Mouse (Mus musculus): ENCODE results near the gene Slit3. TPM values are rescaled to one million over a fixed set of nuclear protein-coding genes. Genes with fewer than 3 reads are reported as not detected.

The Slit3 gene
- total RNA-seq, 2 experiments from 2014 or later, result 56.7 to 60.0 TPM

DNA sequence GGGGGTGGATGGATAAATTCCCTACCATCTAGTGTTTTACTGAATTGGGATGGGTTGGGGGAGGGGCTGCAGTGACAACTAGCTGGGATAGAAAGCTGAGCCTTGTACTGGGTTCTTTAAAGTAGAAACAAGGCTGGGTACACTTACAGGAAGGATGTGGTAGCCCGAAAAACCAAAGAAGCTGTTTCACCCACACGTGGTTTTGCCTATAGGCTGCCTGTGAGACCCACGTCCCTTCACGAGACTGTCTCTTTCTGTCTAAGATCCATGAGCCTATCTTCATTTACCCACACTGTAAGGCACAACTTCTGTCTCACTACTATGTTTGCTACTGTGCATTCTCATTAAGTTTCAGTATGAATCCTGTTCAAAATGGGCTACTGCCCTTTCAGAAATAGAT, 384.3 kb downstream of the Slit3 start:
- TF ChIP-seq CTCF (IDR thresholded peaks at IDR 0.05), result no peak
- Histone ChIP-seq H3K27ac (no peak overlapping the region), H3K4me3 (no peak overlapping the region)
- intact Hi-C loops (cut with DNase I), result no loop called here
- DNase-seq (ENCODE audit: extremely low spot score in 1 of 2, low spot score in 2 of 2), result no peak

DNA sequence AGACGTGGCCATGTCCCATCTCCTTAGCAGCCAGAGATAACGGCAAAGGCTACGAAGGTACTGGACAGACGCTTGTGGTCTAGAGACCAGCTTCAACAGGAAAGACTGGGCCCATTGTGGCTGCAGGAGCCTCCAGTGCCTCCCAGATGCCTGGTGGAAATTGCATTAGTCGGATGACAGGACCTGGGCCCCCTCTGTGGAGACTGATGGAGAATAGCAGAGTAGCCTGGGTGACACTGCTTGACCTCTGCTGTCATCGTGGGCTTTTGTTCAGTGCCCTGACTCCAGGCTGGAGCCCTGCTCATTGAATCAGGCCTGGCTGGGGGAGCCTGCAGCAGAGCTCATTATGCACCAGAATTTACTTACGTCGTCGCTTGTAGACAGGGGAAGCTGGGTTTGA, 384.8 kb downstream of the Slit3 start:
- no peak overlapping the region for H3K27ac ChIP-seq
- no peak overlapping the region for H3K4me3 ChIP-seq
- no peak for TF ChIP-seq CTCF (IDR thresholded peaks at IDR 0.05)
- DNase-seq (ENCODE audit: extremely low spot score in 1 of 2, low spot score in 2 of 2), result no peak
- intact Hi-C loops (cut with DNase I), result no loop called here

DNA sequence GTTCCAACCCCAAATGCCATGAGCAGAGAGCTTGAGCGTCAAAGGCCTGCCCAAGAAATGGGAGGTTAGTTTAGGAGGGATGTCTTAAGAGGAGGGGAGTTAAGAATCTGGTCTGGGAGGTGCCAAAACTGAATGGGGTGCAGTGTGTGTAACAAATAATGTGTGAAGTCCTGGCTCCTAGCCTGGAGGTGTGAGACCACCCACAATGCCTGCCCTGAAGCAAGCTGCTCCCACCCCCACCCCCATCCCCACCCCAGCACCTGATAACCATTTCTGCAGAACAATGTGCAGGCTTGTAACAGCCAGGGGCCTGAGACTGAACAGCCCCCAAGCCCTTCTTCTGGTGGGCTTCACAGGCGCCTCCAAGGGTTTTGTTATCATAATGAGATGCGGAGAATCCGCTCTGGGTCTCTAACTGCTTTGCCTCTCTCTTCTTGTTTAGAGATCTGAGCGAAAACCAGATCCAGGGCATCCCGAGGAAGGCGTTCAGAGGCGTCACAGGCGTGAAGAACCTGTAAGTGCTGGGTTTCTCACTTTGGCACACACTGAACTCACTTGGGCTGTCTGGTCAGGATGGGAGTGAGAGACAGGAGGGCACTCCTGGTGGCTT, 386.9 kb downstream of the Slit3 start:
- no peak overlapping the region for H3K4me3 ChIP-seq
- intact Hi-C loops (cut with DNase I), result no loop called here
- H3K27ac ChIP-seq, result no peak overlapping the region
- no peak for TF ChIP-seq CTCF (IDR thresholded peaks at IDR 0.05)
- no peak for DNase-seq (ENCODE audit: extremely low spot score in 1 of 2, low spot score in 2 of 2)

DNA sequence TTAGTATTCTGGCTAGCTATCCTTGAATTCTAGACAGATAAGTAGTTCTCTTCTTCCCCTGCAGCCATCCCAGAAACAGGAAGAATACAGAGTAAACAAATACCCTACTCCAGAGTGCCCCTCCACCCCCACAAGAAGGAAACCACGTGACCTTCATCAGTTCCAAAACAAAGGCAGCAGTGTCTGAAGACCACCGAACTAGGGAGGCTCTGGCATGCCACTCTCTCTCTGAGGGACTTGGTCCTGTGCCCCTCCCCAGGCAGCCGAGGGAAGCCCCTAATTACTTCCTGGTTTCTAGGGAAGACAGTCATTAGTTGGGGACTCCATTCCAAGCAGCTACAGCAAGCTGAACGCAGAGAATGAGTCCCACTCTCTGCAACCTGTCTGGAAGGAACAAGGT, 391.7 kb downstream of the Slit3 start:
- no peak overlapping the region for H3K27ac ChIP-seq
- no peak for TF ChIP-seq CTCF (IDR thresholded peaks at IDR 0.05)
- intact Hi-C loops (cut with DNase I), result no loop called here
- no peak for DNase-seq (ENCODE audit: extremely low spot score in 1 of 2, low spot score in 2 of 2)
- no peak overlapping the region for H3K4me3 ChIP-seq

DNA sequence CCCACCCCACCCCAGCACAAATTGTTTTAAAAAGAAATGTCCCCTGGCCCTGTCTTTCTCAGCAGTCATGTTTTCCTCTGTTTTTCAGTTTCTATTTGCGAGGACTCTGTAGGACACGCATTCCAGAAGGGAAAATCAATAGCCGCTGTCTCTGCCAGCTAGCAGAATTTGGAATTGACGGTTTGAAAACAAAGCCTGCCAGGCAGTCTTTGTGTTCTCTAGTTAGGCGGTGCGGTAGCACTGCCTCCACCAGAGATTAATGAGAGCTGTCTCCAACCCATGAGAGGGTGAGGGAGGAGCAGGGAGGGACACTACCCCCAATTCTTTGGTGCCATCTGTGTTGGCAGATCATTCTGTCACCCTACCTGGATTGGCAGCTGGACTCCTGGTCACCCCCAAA, 392.3 kb downstream of the Slit3 start:
- Histone ChIP-seq H3K27ac (no peak overlapping the region), H3K4me3 (no peak overlapping the region)
- TF ChIP-seq CTCF (IDR thresholded peaks at IDR 0.05), result no peak
- no peak for DNase-seq (ENCODE audit: extremely low spot score in 1 of 2, low spot score in 2 of 2)
- intact Hi-C loops (cut with DNase I), result no loop called here

DNA sequence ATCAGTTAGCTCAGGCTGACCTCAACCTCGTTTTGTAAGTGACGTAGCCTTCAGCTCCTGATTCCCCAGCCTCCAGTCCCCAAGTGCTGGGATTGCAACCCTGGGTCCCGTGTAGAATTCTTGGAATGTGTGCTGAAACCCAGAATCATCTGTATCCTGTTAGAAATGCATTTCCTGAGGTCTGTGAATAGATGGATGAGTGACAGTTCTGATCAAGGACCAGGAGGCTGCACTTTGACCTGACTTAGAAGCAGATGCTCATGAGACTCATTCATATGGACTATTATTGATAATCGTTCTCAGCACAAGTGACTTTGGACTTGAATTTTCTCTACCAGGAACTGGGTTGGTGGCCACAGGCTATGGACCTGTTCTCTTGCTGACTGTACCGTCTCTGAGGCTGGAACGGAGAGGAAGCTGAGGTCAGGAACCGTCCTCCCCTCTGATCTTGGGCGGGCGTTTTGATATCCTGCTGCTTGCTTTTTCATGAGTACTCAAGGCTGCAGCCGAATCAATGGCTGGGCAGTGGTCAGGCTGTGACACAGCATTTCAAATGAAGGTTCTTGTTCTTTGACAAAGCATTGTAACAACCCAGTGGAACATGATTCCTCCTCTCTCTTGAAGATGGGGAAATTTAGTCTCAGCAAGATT, 401.9 kb downstream of the Slit3 start:
- no peak for DNase-seq (ENCODE audit: extremely low spot score in 1 of 2, low spot score in 2 of 2)
- TF ChIP-seq CTCF (IDR thresholded peaks at IDR 0.05), result no peak
- H3K27ac ChIP-seq, result no peak overlapping the region
- no peak overlapping the region for H3K4me3 ChIP-seq
- intact Hi-C loops (cut with DNase I), result no loop called here

DNA sequence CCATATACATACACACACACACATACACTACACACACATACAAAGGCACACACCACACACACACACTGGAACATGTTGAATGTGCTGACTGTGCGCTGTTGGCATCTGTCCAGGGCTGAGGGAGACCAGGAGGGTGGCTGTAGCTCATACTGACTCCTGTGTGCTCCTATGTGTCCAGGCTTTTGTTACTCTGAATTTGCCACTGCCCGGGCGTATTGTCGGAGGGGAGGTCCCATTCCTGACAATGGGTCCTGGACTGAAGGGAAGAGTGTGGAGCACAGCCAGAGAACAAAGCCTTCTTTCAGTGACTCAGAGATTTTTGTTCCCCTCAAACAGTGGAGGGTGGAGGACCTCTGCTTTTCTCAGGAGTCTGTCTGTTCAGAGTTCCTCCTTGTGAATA, 402.7 kb downstream of the Slit3 start:
- H3K4me3 ChIP-seq, result no peak overlapping the region
- no peak overlapping the region for H3K27ac ChIP-seq
- DNase-seq (ENCODE audit: extremely low spot score in 1 of 2, low spot score in 2 of 2), result no peak
- no peak for TF ChIP-seq CTCF (IDR thresholded peaks at IDR 0.05)
- intact Hi-C loops (cut with DNase I), result no loop called here

DNA sequence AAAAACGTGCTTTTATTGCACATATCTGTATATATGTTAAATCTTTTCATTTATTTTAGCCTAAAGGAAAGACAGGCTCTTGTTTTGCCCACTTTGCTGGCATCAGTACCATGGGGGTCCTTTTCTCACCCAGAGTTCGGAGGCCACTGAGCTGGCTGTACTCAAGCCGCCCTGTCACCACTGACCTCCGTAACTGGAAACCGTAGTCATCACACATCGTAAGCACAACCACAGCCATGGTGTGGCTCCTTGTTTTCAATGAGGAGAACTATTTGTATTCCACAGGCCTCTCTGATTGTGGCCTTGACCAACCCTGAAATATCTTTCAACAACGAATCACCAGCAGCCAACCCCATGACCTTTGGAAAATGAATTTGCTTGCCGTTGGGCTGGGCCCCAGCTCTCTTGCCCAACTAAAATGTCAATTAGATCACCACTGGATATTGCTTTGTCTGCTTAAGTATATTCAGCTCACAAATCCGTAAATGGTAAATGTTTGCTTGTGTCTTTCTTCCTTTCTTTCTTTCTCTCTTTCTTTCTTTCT, 405.3 kb downstream of the Slit3 start:
- Histone ChIP-seq H3K27ac (no peak overlapping the region), H3K4me3 (no peak overlapping the region)
- no peak for DNase-seq (ENCODE audit: extremely low spot score in 1 of 2, low spot score in 2 of 2)
- TF ChIP-seq CTCF (IDR thresholded peaks at IDR 0.05), result no peak
- intact Hi-C loops (cut with DNase I), result no loop called here

DNA sequence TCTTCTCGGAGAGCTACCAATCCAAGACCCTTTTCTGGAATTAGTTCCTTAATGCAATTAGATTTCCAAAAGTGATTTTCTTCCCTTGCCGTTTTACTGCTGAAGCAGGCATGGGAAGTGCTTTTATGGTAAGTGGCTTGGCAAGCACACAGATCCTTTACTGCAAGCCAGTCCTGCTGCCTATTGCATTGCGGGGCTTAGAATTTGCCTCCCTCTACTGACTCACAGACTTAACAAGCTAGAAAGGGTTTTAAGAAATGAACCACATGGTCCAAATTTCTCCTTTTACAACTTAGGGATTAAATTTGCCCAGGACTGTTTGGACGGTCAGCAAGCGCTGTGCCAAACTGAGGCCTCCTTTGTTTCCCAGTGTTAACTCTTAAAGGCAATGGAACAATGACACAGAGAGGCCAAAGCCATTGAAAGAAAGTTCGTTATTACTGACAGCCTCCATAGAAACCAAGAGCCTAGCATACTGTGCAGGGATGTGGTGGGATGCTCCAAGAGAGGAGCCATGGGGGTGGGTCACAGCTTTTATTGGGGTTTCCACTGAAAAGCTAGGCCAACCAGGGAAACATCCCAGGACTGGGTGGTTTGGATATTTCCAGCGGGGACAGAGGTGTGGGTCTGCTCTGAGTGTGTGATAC, 406.9 kb downstream of the Slit3 start:
- Histone ChIP-seq H3K4me3 (no peak overlapping the region), H3K27ac (no peak overlapping the region)
- TF ChIP-seq CTCF (IDR thresholded peaks at IDR 0.05), result no peak
- intact Hi-C loops (cut with DNase I), result no loop called here
- no peak for DNase-seq (ENCODE audit: extremely low spot score in 1 of 2, low spot score in 2 of 2)

DNA sequence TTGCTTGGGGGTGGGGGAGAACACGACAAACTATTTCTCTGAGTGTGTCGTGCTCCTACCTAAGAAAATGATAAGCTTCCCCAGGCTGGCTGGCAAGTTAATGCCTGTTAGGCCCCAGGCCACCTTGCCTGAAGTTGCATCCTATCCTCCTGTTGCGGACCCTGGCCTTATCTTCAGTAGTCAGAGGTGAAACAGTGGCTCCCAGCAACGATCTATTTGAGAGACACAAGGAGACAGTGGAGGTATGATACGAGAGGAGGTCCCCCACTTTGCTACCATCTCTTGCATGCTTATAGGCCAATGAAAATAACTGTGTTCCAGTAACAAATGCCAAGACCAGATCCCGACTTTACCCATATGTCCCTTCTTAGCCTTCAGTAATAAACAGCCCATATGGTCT, 414.0 kb downstream of the Slit3 start:
- Histone ChIP-seq H3K27ac (no peak overlapping the region), H3K4me3 (no peak overlapping the region)
- TF ChIP-seq CTCF (IDR thresholded peaks at IDR 0.05), result no peak
- intact Hi-C loops (cut with DNase I), result no loop called here
- DNase-seq (ENCODE audit: extremely low spot score in 1 of 2, low spot score in 2 of 2), result no peak

DNA sequence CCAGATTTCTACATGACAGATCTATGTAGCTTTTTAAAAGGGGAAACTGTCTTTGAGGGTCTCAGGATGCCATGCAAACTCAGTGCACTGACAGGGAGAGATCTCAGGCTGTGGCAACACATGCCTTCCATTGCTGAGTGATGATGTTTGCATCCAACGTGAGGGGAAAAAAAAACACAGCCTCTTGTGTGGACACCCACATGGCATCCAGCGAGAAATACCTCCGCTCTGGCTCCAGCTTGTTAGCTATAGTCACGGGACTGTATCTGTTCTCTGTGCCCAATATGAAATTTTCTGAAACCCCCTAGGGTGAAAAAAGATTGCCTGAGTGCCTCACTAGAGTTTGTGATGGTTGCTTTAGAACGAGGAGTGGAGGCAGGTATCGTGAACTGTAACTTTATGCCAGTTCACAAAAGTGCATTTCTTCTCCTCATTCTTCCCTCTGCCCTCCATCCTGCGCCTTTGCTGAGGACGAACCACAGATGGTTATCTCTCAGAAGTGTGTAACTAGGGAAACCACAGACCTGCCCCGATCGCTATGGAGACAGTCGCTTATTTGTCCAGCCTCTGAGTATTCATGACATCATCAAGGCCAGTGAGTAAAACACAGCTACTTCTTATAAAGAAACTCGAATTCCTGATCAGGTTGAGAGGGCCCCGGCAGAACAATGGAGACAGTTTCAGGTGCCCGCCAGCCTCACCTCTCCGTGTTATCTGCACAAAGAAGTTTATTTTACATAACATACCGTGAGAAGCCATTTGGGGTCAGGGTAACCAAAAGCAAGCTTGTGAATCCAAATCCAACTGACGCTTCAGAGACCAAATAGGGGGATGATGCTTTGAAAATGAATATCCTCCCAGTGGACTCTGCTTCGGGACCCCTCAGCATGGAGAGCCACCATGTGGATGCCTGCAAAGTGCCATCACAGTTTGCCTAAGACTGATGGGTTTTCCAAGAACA, 416.4 kb downstream of the Slit3 start:
- no peak for TF ChIP-seq CTCF (IDR thresholded peaks at IDR 0.05)
- no peak for DNase-seq (ENCODE audit: extremely low spot score in 1 of 2, low spot score in 2 of 2)
- H3K27ac ChIP-seq, result no peak overlapping the region; the same call in 1 of the 2 replicates
- intact Hi-C loops (cut with DNase I), result no loop called here
- H3K4me3 ChIP-seq, result no peak overlapping the region
